Mouse (Mus musculus) embryonic facial prominence, embryonic 10.5 days (tissue): ENCODE results near the gene 3110082I17Rik. TPM values are rescaled to one million over a fixed set of nuclear protein-coding genes. Genes with fewer than 3 reads are reported as not detected.
"Not testable (repeated sequence)": the region's sequence is repeated elsewhere in the genome, so short reads cannot be mapped to it uniquely, and the experiment has no call there.

ENCODE experiments used
- DNase-seq: peaks from one replicate; pipeline ENCODE4 v3.0.0-alpha.2; 2017; ENCODE audit warnings: low spot score
- H3K27ac ChIP-seq: fragments of 300-500 bp; sonication (generic); replicated peaks from 2 replicates; pipeline ENCODE4 v1.5.1; 2016; ENCODE audit warnings: mild to moderate bottlenecking
- H3K27me3 ChIP-seq: fragments of 300-500 bp; sonication (generic); replicated peaks from 2 replicates; pipeline ENCODE4 v1.6.1; 2016; ENCODE audit warnings: low read depth, mild to moderate bottlenecking; ENCODE audit not compliant: poor library complexity, severe bottlenecking
- H3K36me3 ChIP-seq: fragments of 300-500 bp; sonication (generic); replicated peaks from 2 replicates; pipeline ENCODE4 v1.6.1; 2016; ENCODE audit warnings: mild to moderate bottlenecking, moderate library complexity
- H3K4me1 ChIP-seq: fragments of 300-500 bp; sonication (generic); 2 replicates; pipeline ENCODE4 v1.6.1; 2016
- H3K4me3 ChIP-seq: fragments of 300-500 bp; sonication (generic); 2 replicates; pipeline ENCODE4 v1.5.1; 2016; ENCODE audit warnings: mild to moderate bottlenecking, moderate library complexity
- H3K9me3 ChIP-seq: fragments of 300-500 bp; sonication (generic); 2 replicates; pipeline ENCODE4 v1.6.1; 2016; ENCODE audit warnings: mild to moderate bottlenecking
- WGBS: fragments of 180-500 bp; shearing (Covaris S2); methylation state at CpG from one replicate; pipeline ENCODE4 v1.1.7; 2016; 5-methylcytosine and 5-hydroxymethylcytosine counted together
- polyA plus RNA-seq: library from polyadenylated mRNA; unstranded; fragments of >200 nt; fragmentation: Nextera tagmentation; extraction: Ambion mirVana; gene quantifications from 2 replicates; pipeline ENCODE4 v1.2.1, GENCODE M21; 2016

The 3110082I17Rik gene
- polyA plus RNA-seq, 1 experiment from 2014 or later = 58.5 TPM

DNA sequence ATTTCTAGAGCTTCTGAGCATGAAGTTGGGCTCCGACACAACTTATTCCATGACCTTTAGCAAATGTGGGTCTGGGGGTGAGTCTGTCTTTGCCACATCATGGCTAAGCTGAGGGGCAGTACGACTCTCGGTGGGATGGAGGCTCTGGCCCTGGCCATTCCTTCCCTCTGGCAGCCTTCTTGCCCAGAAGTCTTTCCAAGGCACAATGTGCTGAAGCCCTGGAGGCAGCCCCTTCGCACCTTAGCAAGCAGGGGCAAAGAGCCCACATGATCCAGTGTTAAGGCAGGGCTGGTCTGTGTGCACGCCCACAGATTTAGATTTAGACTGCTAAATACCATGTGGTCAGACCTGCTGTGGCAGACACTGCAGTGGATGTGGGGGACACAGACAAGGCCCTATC lies 61.5 kb downstream of the 3110082I17Rik start:
- 82% methylated on average over 5 of the region's 5 CpGs for WGBS
- Histone ChIP-seq H3K4me3 (no peak overlapping the region), H3K27me3 (no peaks in the 10 kb centered on the region), H3K4me1 (peaks cover 13% of the 10 kb centered on the region), H3K9me3 (no peaks in the 10 kb centered on the region), H3K27ac (no peak overlapping the region), H3K36me3 (0 out of 2 replicates have a peak, but pooled peaks cover 3% of the 10 kb centered on the region)
- no peak for DNase-seq

GRCm38 (mm10) chr5:139397959-139398753 lies 62.2 kb downstream of the 3110082I17Rik start:
- H3K27ac ChIP-seq = no peak overlapping the region
- 44% methylated on average over 5 of the region's 5 CpGs for WGBS

GRCm38 (mm10) chr5:139397359-139397916 lies 62.9 kb downstream of the 3110082I17Rik start:
- Histone ChIP-seq H3K9me3 (no peaks in the 10 kb centered on the region), H3K36me3 (0 out of 2 replicates have a peak, but pooled peaks cover 4% of the 10 kb centered on the region), H3K4me1 (peaks cover 11% of the 10 kb centered on the region), H3K27ac (no peak overlapping the region), H3K4me3 (no peak overlapping the region), H3K27me3 (no peaks in the 10 kb centered on the region)
- WGBS = 93% methylated on average over 4 of the region's 4 CpGs
- DNase-seq = no peak

More at GRCm38 (mm10) chr5:139397959-139398753, 62.2 kb downstream of the 3110082I17Rik start:
- H3K4me1 ChIP-seq = peaks cover 11% of the 10 kb centered on the region
- 0 out of 2 replicates have a peak, but pooled peaks cover 3% of the 10 kb centered on the region for H3K36me3 ChIP-seq
- no peaks in the 10 kb centered on the region for H3K27me3 ChIP-seq
- no peaks in the 10 kb centered on the region for H3K9me3 ChIP-seq
- H3K4me3 ChIP-seq = no peak overlapping the region
- peak; percentile 85 for DNase-seq

DNA sequence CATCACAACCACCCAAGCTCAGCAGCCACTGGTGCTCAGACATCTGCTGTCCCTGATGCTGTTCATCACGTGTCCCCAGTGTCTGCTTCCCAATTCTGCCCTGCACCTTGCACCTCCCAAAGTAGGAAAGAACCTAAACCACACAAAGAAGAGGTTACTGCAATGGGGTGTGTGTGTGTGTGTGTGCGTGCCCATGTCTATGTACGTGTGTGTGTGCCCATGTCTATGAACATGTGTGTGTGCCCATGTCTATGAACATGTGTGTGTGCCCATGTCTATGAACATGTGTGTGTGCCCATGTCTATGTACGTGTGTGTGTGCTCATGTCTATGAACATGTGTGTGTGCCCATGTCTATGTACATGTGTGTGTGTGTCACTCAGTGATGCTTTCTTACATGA lies 64.8 kb downstream of the 3110082I17Rik start:
- H3K9me3 ChIP-seq = no peaks in the 10 kb centered on the region
- peaks cover 19% of the 10 kb centered on the region for H3K4me1 ChIP-seq
- H3K4me3 ChIP-seq = no peak overlapping the region
- DNase-seq = no peak
- H3K27me3 ChIP-seq = no peaks in the 10 kb centered on the region
- 0 out of 2 replicates have a peak, but pooled peaks cover 4% of the 10 kb centered on the region for H3K36me3 ChIP-seq
- WGBS = 93% methylated on average over 4 of the region's 4 CpGs
- H3K27ac ChIP-seq = no peak overlapping the region

GRCm38 (mm10) chr5:139394399-139394798 lies 65.9 kb downstream of the 3110082I17Rik start:
- 69% methylated on average over 7 of the region's 7 CpGs for WGBS
- peaks cover 28% of the 10 kb centered on the region for H3K4me1 ChIP-seq

GRCm38 (mm10) chr5:139393197-139393588 lies 67.1 kb downstream of the 3110082I17Rik start:
- H3K9me3 ChIP-seq = no peaks in the 10 kb centered on the region
- H3K4me1 ChIP-seq = peaks cover 40% of the 10 kb centered on the region
- DNase-seq = no peak
- H3K27me3 ChIP-seq = no peaks in the 10 kb centered on the region
- WGBS = 94% methylated on average over 16 of the region's 16 CpGs
- no peak overlapping the region for H3K27ac ChIP-seq
- 0 out of 2 replicates have a peak, but pooled peaks cover 4% of the 10 kb centered on the region for H3K36me3 ChIP-seq
- H3K4me3 ChIP-seq = no peak overlapping the region

More at GRCm38 (mm10) chr5:139394399-139394798, 65.9 kb downstream of the 3110082I17Rik start:
- Histone ChIP-seq H3K9me3 (no peaks in the 10 kb centered on the region), H3K36me3 (0 out of 2 replicates have a peak, but pooled peaks cover 4% of the 10 kb centered on the region), H3K27me3 (no peaks in the 10 kb centered on the region), H3K4me3 (no peak overlapping the region), H3K27ac (no peak overlapping the region; the same call in 1 of the 2 replicates)
- DNase-seq = no peak

DNA sequence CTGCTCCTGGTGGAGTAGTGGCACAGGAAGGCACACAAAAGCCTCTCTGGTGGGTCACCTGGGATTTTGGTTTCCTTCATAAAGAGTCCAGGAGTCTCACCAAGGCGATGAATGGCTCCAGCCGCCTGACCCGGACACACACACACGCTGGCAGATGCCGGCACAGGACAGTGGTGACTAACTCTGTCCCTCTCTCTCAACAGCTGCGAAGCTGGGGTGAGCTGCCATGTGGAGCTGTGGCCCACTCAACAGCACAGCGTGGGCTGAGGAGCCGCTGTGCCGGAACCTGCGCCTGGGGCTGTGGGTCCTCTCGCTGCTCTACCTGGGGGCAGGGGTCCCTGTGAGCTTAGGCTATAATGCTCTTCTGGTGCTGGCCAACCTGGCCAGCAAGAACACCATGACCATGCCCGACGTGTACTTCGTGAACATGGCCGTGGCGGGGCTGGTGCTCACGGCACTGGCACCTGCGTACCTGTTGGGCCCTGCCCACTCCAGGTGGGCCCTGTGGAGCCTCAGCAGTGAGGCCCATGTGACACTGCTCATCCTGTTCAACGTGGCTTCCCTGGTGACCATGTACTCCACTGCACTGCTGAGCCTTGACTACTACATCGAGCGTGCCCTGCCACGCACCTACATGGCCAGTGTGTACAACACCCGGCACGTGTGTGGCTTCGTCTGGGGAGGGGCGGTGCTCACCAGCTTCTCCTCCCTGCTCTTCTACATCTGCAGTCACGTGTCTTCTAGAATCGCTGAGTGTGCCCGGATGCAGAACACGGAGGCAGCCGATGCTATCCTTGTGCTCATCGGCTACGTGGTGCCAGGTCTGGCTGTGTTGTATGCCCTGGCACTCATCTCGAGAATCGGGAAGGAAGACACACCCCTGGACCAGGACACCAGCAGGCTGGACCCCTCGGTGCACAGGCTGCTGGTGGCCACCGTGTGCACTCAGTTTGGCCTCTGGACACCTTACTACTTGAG lies 67.8 kb downstream of the 3110082I17Rik start:
- DNase-seq = no peak
- no peak overlapping the region for H3K27ac ChIP-seq
- 0 out of 2 replicates have a peak, but pooled peaks cover 4% of the 10 kb centered on the region for H3K36me3 ChIP-seq
- H3K27me3 ChIP-seq = no peaks in the 10 kb centered on the region
- H3K4me3 ChIP-seq = no peak overlapping the region
- peaks cover 47% of the 10 kb centered on the region for H3K4me1 ChIP-seq
- WGBS = 93% methylated on average over 37 of the region's 37 CpGs
- no peaks in the 10 kb centered on the region for H3K9me3 ChIP-seq

GRCm38 (mm10) chr5:139391309-139391990 lies 68.9 kb downstream of the 3110082I17Rik start:
- 0 out of 2 replicates have a peak, but pooled peaks cover 4% of the 10 kb centered on the region for H3K36me3 ChIP-seq
- peaks cover 51% of the 10 kb centered on the region for H3K4me1 ChIP-seq
- WGBS = 85% methylated on average over 11 of the region's 11 CpGs
- no peaks in the 10 kb centered on the region for H3K27me3 ChIP-seq
- no peaks in the 10 kb centered on the region for H3K9me3 ChIP-seq
- H3K27ac ChIP-seq = peak overlapping the region; percentile 19; the same call in 1 of the 2 replicates
- no peak for DNase-seq
- no peak overlapping the region for H3K4me3 ChIP-seq

GRCm38 (mm10) chr5:139390324-139391119 lies 69.8 kb downstream of the 3110082I17Rik start:
- not testable (repeated sequence) for H3K36me3 ChIP-seq, H3K9me3 ChIP-seq, DNase-seq, H3K27me3 ChIP-seq, H3K4me3 ChIP-seq
- WGBS = 76% methylated on average over 5 of the region's 5 CpGs
- Histone ChIP-seq H3K27ac (peak overlapping the region; percentile 76), H3K4me1 (peaks cover 51% of the 10 kb centered on the region)

GRCm38 (mm10) chr5:139389676-139390061 lies 70.7 kb downstream of the 3110082I17Rik start:
- H3K27me3 ChIP-seq = no peaks in the 10 kb centered on the region
- 43% methylated on average over 6 of the region's 6 CpGs for WGBS
- peak overlapping the region; percentile 76 for H3K27ac ChIP-seq
- H3K4me1 ChIP-seq = peaks cover 50% of the 10 kb centered on the region
- no peak overlapping the region for H3K4me3 ChIP-seq
- no peak for DNase-seq
- no peaks in the 10 kb centered on the region for H3K9me3 ChIP-seq
- 0 out of 2 replicates have a peak, but pooled peaks cover 4% of the 10 kb centered on the region for H3K36me3 ChIP-seq
